Mouse (Mus musculus): ENCODE data around the gene Lgi1. TPM values are rescaled to one million over a fixed set of nuclear protein-coding genes. Genes with fewer than 3 reads are reported as not detected.

Gene Lgi1
- polyA plus RNA-seq, 1 experiment from 2014 or later, result 0.46 TPM

DNA sequence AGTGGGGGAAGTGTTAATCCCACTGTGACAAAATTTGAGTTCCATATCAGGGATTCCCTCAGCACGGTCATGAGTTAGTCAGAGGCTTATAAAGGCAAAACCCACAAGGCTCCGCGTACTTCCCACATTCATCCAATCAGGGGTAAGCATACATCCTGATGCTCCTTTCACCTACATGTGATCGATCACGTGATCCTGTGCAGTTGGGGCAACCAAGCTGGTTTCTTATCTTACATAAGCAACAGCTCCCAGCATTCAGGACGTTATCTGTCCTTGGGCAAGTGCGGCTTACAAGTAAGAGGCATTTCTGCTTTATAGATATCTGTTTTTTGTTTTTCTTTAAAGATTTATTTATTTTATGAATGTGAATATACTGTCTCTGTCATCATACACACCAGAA is 63.7 kb downstream of the Lgi1 start:
- no peaks in the 10 kb centered on the region for H3K27me3 ChIP-seq (replicated peaks; ENCODE audit: control insufficient read depth, insufficient read depth, low read length)
- no peaks in the 10 kb centered on the region for H3K9me3 ChIP-seq (ENCODE audit: control insufficient read depth, low read length)
- 81% methylated on average over 7 of the region's 7 CpGs for WGBS
- no peak overlapping the region for H3K27ac ChIP-seq (ENCODE audit: low read length)
- H3K4me1 ChIP-seq (ENCODE audit: control insufficient read depth, insufficient read depth, low read length), result no peaks in the 10 kb centered on the region
- H3K9ac ChIP-seq (ENCODE audit: low read depth, low read length), result no peak overlapping the region
- no peak for ATAC-seq
- H3K36me3 ChIP-seq (ENCODE audit: control insufficient read depth, insufficient read depth, low read length), result no peaks in the 10 kb centered on the region
- H3K4me3 ChIP-seq (ENCODE audit: low read length), result no peak overlapping the region
- H3K4me2 ChIP-seq (ENCODE audit: low read depth, low read length), result no peak overlapping the region

DNA sequence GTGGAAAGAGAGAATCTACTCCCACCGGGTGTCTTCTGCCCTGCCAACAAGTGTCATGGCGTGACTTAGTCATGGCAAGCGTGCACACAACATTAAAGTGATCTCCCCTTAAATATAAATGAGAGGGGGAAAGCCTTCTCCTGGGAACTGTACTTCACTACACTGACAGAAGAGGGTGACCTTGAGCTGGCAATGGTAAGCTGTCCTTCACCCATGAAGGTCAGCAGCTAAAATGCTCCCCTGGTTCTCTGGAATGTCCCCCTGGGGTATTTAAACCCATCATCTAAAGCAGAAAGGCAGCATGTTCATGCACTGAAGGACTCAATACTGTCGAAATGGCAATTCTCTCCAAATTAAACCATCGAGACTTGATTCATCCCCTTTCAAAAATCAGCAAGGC is 64.9 kb downstream of the Lgi1 start:
- H3K4me2 ChIP-seq (ENCODE audit: low read depth, low read length), result no peak overlapping the region
- ATAC-seq, result no peak
- no peaks in the 10 kb centered on the region for H3K4me1 ChIP-seq (ENCODE audit: control insufficient read depth, insufficient read depth, low read length)
- 85% methylated on average over 5 of the region's 5 CpGs for WGBS
- H3K4me3 ChIP-seq (ENCODE audit: low read length), result no peak overlapping the region
- H3K36me3 ChIP-seq (ENCODE audit: control insufficient read depth, insufficient read depth, low read length), result no peaks in the 10 kb centered on the region
- no peak overlapping the region for H3K27ac ChIP-seq (ENCODE audit: low read length)
- H3K27me3 ChIP-seq (replicated peaks; ENCODE audit: control insufficient read depth, insufficient read depth, low read length), result no peaks in the 10 kb centered on the region
- H3K9ac ChIP-seq (ENCODE audit: low read depth, low read length), result no peak overlapping the region
- H3K9me3 ChIP-seq (ENCODE audit: control insufficient read depth, low read length), result no peaks in the 10 kb centered on the region

DNA sequence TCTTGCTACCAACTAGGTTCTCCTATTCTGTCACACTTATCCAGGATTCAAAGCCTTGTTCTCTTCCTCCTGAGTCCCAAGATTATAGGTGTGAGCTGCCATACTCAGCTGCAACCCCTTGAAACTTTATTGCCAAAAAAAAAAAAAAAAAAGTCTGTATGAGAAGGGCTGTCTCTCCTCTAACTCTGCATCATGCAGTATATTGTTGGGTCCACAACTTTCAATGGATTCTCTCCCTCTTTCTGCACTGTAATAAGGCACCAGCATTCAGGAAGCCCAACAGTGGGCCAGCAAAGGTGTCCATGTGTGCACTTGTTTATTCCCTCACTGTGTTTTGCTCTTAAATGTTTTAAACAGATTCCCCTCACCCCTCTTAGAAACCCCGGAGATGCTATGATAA is 66.7 kb downstream of the Lgi1 start:
- Histone ChIP-seq H3K4me2 (ENCODE audit: low read depth, low read length) (no peak overlapping the region), H3K27ac (ENCODE audit: low read length) (no peak overlapping the region), H3K27me3 (replicated peaks; ENCODE audit: control insufficient read depth, insufficient read depth, low read length) (no peaks in the 10 kb centered on the region), H3K9me3 (ENCODE audit: control insufficient read depth, low read length) (no peaks in the 10 kb centered on the region), H3K4me1 (ENCODE audit: control insufficient read depth, insufficient read depth, low read length) (no peaks in the 10 kb centered on the region), H3K9ac (ENCODE audit: low read depth, low read length) (no peak overlapping the region), H3K36me3 (ENCODE audit: control insufficient read depth, insufficient read depth, low read length) (no peaks in the 10 kb centered on the region), H3K4me3 (ENCODE audit: low read length) (no peak overlapping the region)
- ATAC-seq, result no peak
- WGBS, result 22% methylated on average over 1 of the region's 1 CpGs

DNA sequence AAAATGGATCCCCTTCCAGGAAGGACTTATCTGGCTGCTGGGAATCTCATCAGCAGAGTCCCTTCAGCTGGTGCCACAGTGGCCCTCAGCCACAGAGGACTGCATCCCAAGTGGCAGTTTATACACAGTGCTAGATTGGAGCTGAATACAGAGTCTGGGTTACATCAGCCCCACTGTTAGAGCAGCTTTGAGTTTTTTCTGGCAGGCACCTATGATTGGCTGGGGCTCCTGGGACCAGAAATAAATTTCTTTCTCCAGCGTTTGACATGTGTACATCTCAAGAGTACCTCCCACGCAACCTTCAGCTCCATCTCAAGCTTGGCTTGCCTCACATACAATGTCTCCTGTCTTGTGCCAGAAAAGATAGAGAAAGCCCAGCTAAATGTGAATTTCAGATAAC is 67.9 kb downstream of the Lgi1 start:
- Histone ChIP-seq H3K9me3 (ENCODE audit: control insufficient read depth, low read length) (no peaks in the 10 kb centered on the region), H3K9ac (ENCODE audit: low read depth, low read length) (no peak overlapping the region), H3K4me1 (ENCODE audit: control insufficient read depth, insufficient read depth, low read length) (no peaks in the 10 kb centered on the region), H3K4me3 (ENCODE audit: low read length) (no peak overlapping the region), H3K27me3 (replicated peaks; ENCODE audit: control insufficient read depth, insufficient read depth, low read length) (no peaks in the 10 kb centered on the region), H3K27ac (ENCODE audit: low read length) (no peak overlapping the region), H3K4me2 (ENCODE audit: low read depth, low read length) (no peak overlapping the region), H3K36me3 (ENCODE audit: control insufficient read depth, insufficient read depth, low read length) (no peaks in the 10 kb centered on the region)
- WGBS, result 62% methylated on average over 2 of the region's 2 CpGs
- ATAC-seq, result no peak

DNA sequence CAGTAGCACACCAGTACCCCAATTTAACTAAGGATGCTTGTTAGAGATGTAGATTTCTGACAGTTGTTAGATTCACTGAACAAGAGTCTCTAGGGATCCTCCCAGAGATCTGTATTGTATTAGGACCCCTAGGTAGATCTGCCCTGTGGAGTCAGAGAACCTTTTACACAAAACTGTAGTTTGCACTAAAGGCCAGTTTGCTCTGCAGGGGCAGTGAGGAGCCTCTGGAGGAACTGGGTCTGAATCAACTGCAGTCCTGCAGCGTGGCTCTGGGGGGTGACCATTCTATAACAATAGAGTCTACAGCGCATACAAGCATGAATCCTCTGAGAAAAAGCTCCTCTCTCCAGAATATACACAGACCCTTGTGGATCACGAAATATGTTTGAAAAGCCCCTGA is 68.5 kb downstream of the Lgi1 start:
- no peak for ATAC-seq
- 79% methylated on average over 3 of the region's 3 CpGs for WGBS
- no peak overlapping the region for H3K9ac ChIP-seq (ENCODE audit: low read depth, low read length)

DNA sequence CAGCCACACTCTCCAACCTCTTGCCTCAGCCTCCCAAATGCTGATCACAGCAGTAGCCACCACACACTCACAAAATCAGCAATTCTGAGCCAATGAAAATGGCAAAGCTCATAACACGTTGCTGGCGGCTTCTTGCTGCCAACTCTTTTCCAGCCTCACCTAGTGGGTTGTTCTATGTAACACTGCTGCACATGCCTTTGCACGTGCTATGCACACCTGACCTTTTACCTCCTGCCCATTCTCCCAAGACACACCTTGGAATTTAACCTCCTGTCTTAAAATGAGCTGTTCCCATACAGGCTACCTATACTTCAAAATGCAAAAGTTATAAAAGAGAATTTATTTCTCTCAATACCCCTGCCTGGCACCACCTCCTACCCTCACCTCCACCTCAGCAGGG is 72.2 kb downstream of the Lgi1 start:
- no peak overlapping the region for H3K4me2 ChIP-seq (ENCODE audit: low read depth, low read length)
- no peaks in the 10 kb centered on the region for H3K27me3 ChIP-seq (replicated peaks; ENCODE audit: control insufficient read depth, insufficient read depth, low read length)
- no peaks in the 10 kb centered on the region for H3K36me3 ChIP-seq (ENCODE audit: control insufficient read depth, insufficient read depth, low read length)
- H3K27ac ChIP-seq (ENCODE audit: low read length), result no peak overlapping the region
- no peak overlapping the region for H3K9ac ChIP-seq (ENCODE audit: low read depth, low read length)
- whole genome bisulfite sequencing, result 75% methylated on average over 3 of the region's 3 CpGs
- 0 out of 2 replicates have a peak, but pooled peaks have one; percentile 40 for ATAC-seq
- H3K4me1 ChIP-seq (ENCODE audit: control insufficient read depth, insufficient read depth, low read length), result no peaks in the 10 kb centered on the region
- no peaks in the 10 kb centered on the region for H3K9me3 ChIP-seq (ENCODE audit: control insufficient read depth, low read length)
- H3K4me3 ChIP-seq (ENCODE audit: low read length), result no peak overlapping the region

More for the DNA sequence above, 68.5 kb downstream of the Lgi1 start:
- H3K27ac ChIP-seq (ENCODE audit: low read length), result no peak overlapping the region
- H3K27me3 ChIP-seq (replicated peaks; ENCODE audit: control insufficient read depth, insufficient read depth, low read length), result no peaks in the 10 kb centered on the region
- H3K4me2 ChIP-seq (ENCODE audit: low read depth, low read length), result no peak overlapping the region
- H3K36me3 ChIP-seq (ENCODE audit: control insufficient read depth, insufficient read depth, low read length), result no peaks in the 10 kb centered on the region
- H3K4me1 ChIP-seq (ENCODE audit: control insufficient read depth, insufficient read depth, low read length), result no peaks in the 10 kb centered on the region
- H3K4me3 ChIP-seq (ENCODE audit: low read length), result no peak overlapping the region
- H3K9me3 ChIP-seq (ENCODE audit: control insufficient read depth, low read length), result no peaks in the 10 kb centered on the region

DNA sequence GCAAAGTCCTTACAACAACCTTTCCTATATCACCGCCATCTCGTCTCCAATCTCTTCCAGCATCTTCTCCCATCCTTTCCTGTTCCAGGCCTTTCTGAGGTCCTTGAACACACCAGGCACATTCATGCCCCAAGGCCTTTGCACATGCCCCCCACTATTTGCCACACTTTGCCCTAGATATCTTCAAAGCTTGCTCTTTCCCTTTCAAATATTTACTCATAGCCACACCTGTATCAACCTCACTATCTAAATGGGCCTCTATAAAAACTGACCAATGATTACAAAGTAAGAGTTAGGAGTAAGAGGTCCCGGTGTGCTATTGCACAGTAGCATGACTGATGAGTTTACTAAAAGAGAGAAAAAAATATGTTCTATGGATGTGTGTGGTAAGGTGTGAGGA is 73.0 kb downstream of the Lgi1 start:
- H3K4me3 ChIP-seq (ENCODE audit: low read length), result no peak overlapping the region
- H3K4me2 ChIP-seq (ENCODE audit: low read depth, low read length), result no peak overlapping the region
- H3K9ac ChIP-seq (ENCODE audit: low read depth, low read length), result no peak overlapping the region
- H3K9me3 ChIP-seq (ENCODE audit: control insufficient read depth, low read length), result no peaks in the 10 kb centered on the region
- H3K36me3 ChIP-seq (ENCODE audit: control insufficient read depth, insufficient read depth, low read length), result no peaks in the 10 kb centered on the region
- H3K4me1 ChIP-seq (ENCODE audit: control insufficient read depth, insufficient read depth, low read length), result no peaks in the 10 kb centered on the region
- ATAC-seq, result no peak; the same call in 1 of the 2 replicates
- H3K27ac ChIP-seq (ENCODE audit: low read length), result no peak overlapping the region
- H3K27me3 ChIP-seq (replicated peaks; ENCODE audit: control insufficient read depth, insufficient read depth, low read length), result no peaks in the 10 kb centered on the region
- WGBS, result 66% methylated on average over 3 of the region's 3 CpGs

DNA sequence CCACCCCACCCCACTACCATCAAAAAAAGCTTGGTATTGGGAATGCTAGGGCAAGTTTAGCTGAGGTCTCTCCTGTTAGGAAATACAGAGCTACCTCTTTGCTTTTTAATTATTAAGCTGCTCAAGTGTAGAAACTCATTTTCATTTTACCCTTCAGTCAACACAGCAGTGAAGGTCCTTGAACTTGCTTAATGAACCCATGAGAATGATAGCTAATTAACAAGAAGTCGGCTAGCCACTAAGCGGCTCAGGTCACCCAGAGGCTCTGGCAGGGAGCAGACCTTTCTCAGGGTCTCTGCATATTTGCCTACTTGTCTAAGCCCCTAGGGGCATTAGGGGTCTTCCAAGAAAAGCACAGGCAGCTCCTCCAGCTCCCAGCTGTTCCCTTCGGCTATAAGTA is 75.4 kb downstream of the Lgi1 start:
- Histone ChIP-seq H3K9me3 (ENCODE audit: control insufficient read depth, low read length) (no peaks in the 10 kb centered on the region), H3K9ac (ENCODE audit: low read depth, low read length) (no peak overlapping the region), H3K36me3 (ENCODE audit: control insufficient read depth, insufficient read depth, low read length) (no peaks in the 10 kb centered on the region), H3K4me1 (ENCODE audit: control insufficient read depth, insufficient read depth, low read length) (no peaks in the 10 kb centered on the region), H3K27me3 (replicated peaks; ENCODE audit: control insufficient read depth, insufficient read depth, low read length) (no peaks in the 10 kb centered on the region), H3K4me3 (ENCODE audit: low read length) (no peak overlapping the region), H3K27ac (ENCODE audit: low read length) (no peak overlapping the region), H3K4me2 (ENCODE audit: low read depth, low read length) (no peak overlapping the region)
- ATAC-seq, result no peak
- WGBS, result 77% methylated on average over 3 of the region's 3 CpGs

DNA sequence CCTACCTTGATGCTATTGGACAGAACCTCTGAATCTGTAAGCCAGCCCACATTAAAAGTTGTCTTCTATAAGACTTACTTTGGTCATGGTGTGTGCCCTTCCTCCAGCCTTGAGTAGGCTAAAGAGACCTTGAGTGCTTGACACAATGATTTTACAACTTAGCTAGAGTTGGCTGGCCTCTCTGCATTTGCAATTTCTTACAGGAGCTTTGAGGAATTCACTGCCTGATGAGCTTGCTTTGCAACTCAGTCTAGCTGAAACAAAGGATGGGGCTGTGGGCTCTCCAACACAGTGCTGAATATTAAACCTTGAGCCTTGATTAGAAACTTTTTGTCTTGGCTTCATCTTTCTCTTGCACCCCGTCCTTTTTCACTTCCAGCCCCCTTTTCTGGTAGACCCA is 78.9 kb downstream of the Lgi1 start:
- Histone ChIP-seq H3K4me3 (ENCODE audit: low read length) (no peak overlapping the region), H3K9me3 (ENCODE audit: control insufficient read depth, low read length) (no peaks in the 10 kb centered on the region), H3K4me2 (ENCODE audit: low read depth, low read length) (no peak overlapping the region), H3K27me3 (replicated peaks; ENCODE audit: control insufficient read depth, insufficient read depth, low read length) (no peaks in the 10 kb centered on the region), H3K9ac (ENCODE audit: low read depth, low read length) (no peak overlapping the region), H3K27ac (ENCODE audit: low read length) (no peak overlapping the region), H3K4me1 (ENCODE audit: control insufficient read depth, insufficient read depth, low read length) (no peaks in the 10 kb centered on the region), H3K36me3 (ENCODE audit: control insufficient read depth, insufficient read depth, low read length) (no peaks in the 10 kb centered on the region)
- 79% methylated on average over 1 of the region's 1 CpGs for WGBS
- no peak for ATAC-seq

DNA sequence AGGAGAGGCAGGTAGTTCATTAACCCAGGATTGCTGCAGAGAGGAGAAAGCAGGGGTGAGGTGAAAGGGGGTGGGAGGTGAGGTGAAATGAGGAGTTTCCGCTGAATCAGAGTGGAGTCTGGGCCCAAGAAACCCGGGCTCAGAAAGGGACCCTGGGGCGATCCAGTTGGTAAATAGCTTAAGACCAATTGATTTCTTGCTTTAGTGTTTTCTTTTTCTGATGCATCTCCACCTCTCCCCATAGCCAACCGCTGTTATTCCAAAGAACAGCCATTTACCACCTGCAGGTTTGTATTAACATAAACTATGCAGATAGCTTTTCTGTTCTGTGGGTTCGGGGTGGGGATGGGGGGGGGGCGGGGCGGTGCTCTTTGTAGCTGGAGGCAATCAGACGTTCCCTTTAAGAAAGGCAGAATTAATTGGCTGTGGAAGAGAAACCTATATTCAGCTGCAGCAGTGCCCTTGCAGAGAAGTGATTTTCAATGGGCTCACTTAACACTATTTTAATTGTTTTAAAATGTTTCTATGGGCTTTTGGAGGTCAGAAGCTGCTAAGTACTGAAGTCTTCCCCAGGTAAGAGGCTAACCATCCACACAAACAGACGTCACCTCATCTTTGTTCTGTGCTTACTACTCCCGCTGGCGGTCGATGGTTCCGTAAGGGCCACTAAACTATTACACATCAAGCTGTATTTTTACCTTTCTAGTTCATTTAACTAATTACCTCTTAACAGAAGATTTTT is 84.1 kb downstream of the Lgi1 start:
- ATAC-seq, result no peak
- Histone ChIP-seq H3K9me3 (ENCODE audit: control insufficient read depth, low read length) (no peaks in the 10 kb centered on the region), H3K27me3 (replicated peaks; ENCODE audit: control insufficient read depth, insufficient read depth, low read length) (no peaks in the 10 kb centered on the region), H3K4me3 (ENCODE audit: low read length) (no peak overlapping the region), H3K9ac (ENCODE audit: low read depth, low read length) (no peak overlapping the region), H3K27ac (ENCODE audit: low read length) (no peak overlapping the region), H3K4me2 (ENCODE audit: low read depth, low read length) (no peak overlapping the region), H3K36me3 (ENCODE audit: control insufficient read depth, insufficient read depth, low read length) (no peaks in the 10 kb centered on the region), H3K4me1 (ENCODE audit: control insufficient read depth, insufficient read depth, low read length) (no peaks in the 10 kb centered on the region)
- WGBS, result 39% methylated on average over 13 of the region's 13 CpGs

Data from intestine, embryonic 16.5 days (tissue).